Mouse (Mus musculus): ENCODE results near the gene C130032M10Rik. TPM values are rescaled to one million over a fixed set of nuclear protein-coding genes. Genes with fewer than 3 reads are reported as not detected.
A peak's percentile ranks its signal among the peaks of the same experiment; 100 is the strongest.

Gene C130032M10Rik
- polyA plus RNA-seq, 1 experiment from 2014 or later: not detected

DNA sequence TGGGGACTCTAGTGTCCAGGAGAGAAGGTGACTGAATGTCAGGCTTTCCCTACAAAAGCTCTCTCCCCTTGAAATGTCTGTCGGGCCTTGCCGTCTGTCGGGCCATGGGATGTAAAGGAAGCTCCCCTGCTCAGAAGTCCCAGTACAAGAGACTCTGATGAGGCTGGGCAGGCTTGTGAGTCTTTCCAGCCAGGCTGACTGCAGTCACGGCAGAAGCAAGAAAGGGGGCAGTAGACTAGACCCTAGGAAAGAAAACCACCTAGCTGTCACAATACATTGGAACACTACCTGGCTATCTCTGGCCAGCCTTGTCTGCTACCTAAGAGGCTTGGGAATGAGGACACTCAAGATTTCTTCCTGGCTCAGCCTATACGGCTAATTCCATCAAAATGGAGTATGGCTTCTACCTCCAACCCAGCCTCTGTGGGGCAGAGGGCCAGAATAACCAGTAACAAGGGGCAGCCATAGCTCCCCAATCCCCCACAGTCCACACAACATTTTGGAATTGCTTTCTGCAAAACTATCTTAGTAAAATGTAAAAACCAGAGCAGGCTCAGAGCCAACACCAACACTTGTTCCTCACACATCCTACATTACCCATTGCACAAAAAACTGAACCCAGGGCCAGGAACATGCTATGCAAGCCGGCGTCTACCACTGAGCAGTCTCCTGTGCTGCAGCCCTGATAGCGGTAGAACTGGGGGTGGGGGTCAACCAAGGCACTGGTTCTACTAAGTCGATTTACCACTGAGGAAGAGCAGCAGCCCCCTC is 19.4 kb downstream of the C130032M10Rik start:
- 84% methylated on average over 9 of the region's 9 CpGs for WGBS
- H3K36me3 ChIP-seq (ENCODE audit: control insufficient read depth, insufficient read depth, low read length): no peaks in the 10 kb centered on the region
- 0 out of 2 replicates have a peak, but pooled peaks cover 3% of the 10 kb centered on the region for H3K4me1 ChIP-seq (ENCODE audit: control insufficient read depth, insufficient read depth, low read length)
- H3K9me3 ChIP-seq (replicated peaks; ENCODE audit: control insufficient read depth, low read length): no peaks in the 10 kb centered on the region
- H3K4me2 ChIP-seq (ENCODE audit: low read length): no peak overlapping the region
- H3K9ac ChIP-seq (ENCODE audit: low read length): no peak overlapping the region
- ATAC-seq: no peak
- H3K4me3 ChIP-seq (ENCODE audit: low read depth, low read length): no peak overlapping the region
- no peaks in the 10 kb centered on the region for H3K27me3 ChIP-seq (replicated peaks; ENCODE audit: control insufficient read depth, insufficient read depth, low read length)
- DNase-seq (ENCODE audit: low spot score): no peak
- H3K27ac ChIP-seq (ENCODE audit: low read depth, low read length): no peak overlapping the region

DNA sequence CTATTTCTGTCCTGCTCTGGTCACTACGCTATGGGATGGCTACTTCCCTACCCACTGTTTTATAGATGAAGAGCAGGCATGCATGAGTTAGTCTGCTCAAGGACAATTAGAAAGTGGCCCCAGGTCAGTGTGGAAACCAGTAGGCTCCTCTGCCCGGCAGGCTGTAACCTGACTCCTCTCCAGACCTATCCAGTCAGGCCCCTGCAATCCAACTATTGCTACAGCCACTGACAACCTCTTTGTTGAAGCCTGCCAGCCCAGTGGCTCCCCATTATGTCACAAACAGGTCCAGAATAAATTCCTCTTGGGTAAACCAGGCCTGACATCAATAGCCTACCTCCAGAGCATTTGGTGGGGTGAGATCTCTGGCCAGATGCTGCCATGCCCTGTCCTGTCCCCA is 21.1 kb downstream of the C130032M10Rik start:
- H3K4me3 ChIP-seq (ENCODE audit: low read depth, low read length): no peak overlapping the region
- no peaks in the 10 kb centered on the region for H3K9me3 ChIP-seq (replicated peaks; ENCODE audit: control insufficient read depth, low read length)
- ATAC-seq (no peak), DNase-seq (ENCODE audit: low spot score) (no peak)
- H3K4me1 ChIP-seq (ENCODE audit: control insufficient read depth, insufficient read depth, low read length): 0 out of 2 replicates have a peak, but pooled peaks cover 3% of the 10 kb centered on the region
- 25% methylated on average over 2 of the region's 2 CpGs for WGBS
- no peak overlapping the region for H3K9ac ChIP-seq (ENCODE audit: low read length)
- H3K4me2 ChIP-seq (ENCODE audit: low read length): no peak overlapping the region
- H3K27ac ChIP-seq (ENCODE audit: low read depth, low read length): no peak overlapping the region
- no peaks in the 10 kb centered on the region for H3K36me3 ChIP-seq (ENCODE audit: control insufficient read depth, insufficient read depth, low read length)
- no peaks in the 10 kb centered on the region for H3K27me3 ChIP-seq (replicated peaks; ENCODE audit: control insufficient read depth, insufficient read depth, low read length)

DNA sequence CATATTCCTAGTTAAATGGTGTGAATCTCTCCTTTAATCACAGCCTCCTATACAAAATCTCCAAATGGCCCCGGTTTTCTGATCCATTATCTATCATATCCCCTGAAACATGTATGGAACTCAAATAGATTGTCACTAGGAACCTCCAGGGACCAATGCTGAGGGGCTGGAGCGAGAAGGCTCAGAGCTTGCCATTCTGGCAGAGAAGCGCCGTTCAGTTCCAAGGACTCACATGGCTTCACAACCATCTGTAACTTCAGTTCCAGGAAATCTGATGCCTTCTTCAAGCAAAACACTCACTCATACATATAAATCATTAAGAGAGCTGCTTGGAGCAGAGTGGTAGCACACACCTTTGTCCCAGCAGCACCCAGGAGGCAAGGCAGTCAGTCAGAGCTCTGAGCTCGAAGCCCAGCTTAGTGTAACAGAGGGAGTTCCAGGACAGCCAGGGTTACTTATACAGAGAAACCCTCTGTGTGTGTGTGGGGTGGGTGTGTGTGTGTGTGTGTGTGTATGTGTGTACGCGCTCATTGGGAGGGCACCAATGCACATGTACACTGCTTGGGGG is 23.6 kb downstream of the C130032M10Rik start:
- Histone ChIP-seq H3K36me3 (ENCODE audit: control insufficient read depth, insufficient read depth, low read length) (no peaks in the 10 kb centered on the region), H3K9ac (ENCODE audit: low read length) (no peak overlapping the region), H3K4me3 (ENCODE audit: low read depth, low read length) (no peak overlapping the region), H3K27me3 (replicated peaks; ENCODE audit: control insufficient read depth, insufficient read depth, low read length) (no peaks in the 10 kb centered on the region), H3K4me2 (ENCODE audit: low read length) (no peak overlapping the region), H3K9me3 (replicated peaks; ENCODE audit: control insufficient read depth, low read length) (no peaks in the 10 kb centered on the region), H3K27ac (ENCODE audit: low read depth, low read length) (no peak overlapping the region), H3K4me1 (ENCODE audit: control insufficient read depth, insufficient read depth, low read length) (0 out of 2 replicates have a peak, but pooled peaks cover 3% of the 10 kb centered on the region)
- no peak for DNase-seq (ENCODE audit: low spot score)
- 78% methylated on average over 7 of the region's 7 CpGs for WGBS
- ATAC-seq: no peak

DNA sequence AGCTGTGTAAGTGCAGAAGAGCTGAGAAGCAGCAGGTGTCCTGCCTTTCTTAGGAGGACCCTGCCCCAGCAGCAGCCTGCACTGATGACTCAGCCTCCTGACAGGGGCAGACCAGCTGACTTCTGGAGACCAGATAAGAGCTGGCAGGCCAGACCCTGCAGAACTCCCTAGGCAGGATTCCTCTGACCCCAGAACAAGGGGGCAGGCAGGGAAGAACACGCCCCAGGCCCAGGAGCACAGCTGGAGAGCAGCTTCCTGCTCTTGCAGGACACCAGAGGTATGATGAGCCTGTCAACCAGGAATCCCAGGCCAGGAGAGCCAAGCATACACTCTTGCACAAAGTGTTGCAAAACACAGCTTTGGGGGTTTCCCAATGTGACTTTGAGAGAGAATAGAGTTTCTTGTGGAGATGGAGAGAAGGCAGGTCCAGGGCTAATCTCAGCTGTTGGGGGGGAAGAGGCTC is 25.8 kb downstream of the C130032M10Rik start:
- Histone ChIP-seq H3K9ac (ENCODE audit: low read length) (no peak overlapping the region), H3K4me1 (ENCODE audit: control insufficient read depth, insufficient read depth, low read length) (0 out of 2 replicates have a peak, but pooled peaks cover 3% of the 10 kb centered on the region), H3K27ac (ENCODE audit: low read depth, low read length) (no peak overlapping the region), H3K9me3 (replicated peaks; ENCODE audit: control insufficient read depth, low read length) (no peaks in the 10 kb centered on the region), H3K27me3 (replicated peaks; ENCODE audit: control insufficient read depth, insufficient read depth, low read length) (no peaks in the 10 kb centered on the region), H3K4me3 (ENCODE audit: low read depth, low read length) (no peak overlapping the region), H3K4me2 (ENCODE audit: low read length) (no peak overlapping the region), H3K36me3 (ENCODE audit: control insufficient read depth, insufficient read depth, low read length) (no peaks in the 10 kb centered on the region)
- no peak for ATAC-seq
- WGBS: 29% methylated on average over 1 of the region's 1 CpGs
- DNase-seq (ENCODE audit: low spot score): no peak

DNA sequence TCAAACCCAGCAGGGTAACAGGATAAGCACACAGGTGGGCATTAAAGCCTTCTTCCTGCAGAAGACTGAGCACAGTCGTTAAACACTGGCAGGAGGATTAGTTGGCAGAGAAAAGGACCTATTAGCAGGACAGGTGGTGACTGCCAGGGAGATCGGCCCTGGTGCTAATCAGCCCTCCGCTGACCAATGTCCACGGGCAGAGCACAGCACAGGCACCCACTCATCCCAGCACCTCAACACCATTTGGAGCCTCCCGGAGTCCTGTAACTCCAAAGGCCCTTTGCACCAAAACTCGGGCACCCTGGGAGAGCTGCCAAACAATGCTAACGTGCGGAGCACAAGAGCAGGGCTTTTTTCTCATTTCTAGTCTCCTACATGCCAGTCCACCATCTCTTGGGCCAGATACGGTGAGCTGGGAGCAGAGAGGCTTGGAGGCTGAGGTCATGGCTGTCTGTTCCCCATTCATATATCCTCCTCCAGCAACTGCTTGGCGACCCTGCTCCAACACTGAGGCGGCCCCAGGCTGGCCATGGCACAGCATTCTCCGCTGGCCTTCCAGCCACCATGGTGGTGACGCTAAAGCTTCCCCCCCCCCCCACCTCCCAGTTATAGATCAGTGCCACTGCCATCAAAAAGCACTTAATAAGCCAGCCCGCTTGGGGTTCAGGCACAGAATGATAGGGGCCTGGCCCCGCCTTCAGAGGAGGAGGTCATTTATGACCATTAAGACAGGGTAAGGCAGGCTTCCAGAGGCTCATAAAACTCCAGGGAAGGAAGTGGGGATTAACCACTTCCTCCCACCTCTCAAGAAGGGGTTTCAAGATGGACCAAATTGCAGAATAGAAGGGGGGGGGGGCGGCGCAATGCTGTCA is 28.6 kb downstream of the C130032M10Rik start:
- Histone ChIP-seq H3K36me3 (ENCODE audit: control insufficient read depth, insufficient read depth, low read length) (no peaks in the 10 kb centered on the region), H3K27ac (ENCODE audit: low read depth, low read length) (no peak overlapping the region), H3K9ac (ENCODE audit: low read length) (no peak overlapping the region), H3K27me3 (replicated peaks; ENCODE audit: control insufficient read depth, insufficient read depth, low read length) (0 out of 2 replicates have a peak, but pooled peaks cover 5% of the 10 kb centered on the region), H3K4me1 (ENCODE audit: control insufficient read depth, insufficient read depth, low read length) (peaks cover 4% of the 10 kb centered on the region), H3K9me3 (replicated peaks; ENCODE audit: control insufficient read depth, low read length) (no peaks in the 10 kb centered on the region), H3K4me3 (ENCODE audit: low read depth, low read length) (no peak overlapping the region), H3K4me2 (ENCODE audit: low read length) (no peak overlapping the region)
- WGBS: 50% methylated on average over 16 of the region's 17 CpGs
- ATAC-seq (no peak), DNase-seq (ENCODE audit: low spot score) (no peak)

DNA sequence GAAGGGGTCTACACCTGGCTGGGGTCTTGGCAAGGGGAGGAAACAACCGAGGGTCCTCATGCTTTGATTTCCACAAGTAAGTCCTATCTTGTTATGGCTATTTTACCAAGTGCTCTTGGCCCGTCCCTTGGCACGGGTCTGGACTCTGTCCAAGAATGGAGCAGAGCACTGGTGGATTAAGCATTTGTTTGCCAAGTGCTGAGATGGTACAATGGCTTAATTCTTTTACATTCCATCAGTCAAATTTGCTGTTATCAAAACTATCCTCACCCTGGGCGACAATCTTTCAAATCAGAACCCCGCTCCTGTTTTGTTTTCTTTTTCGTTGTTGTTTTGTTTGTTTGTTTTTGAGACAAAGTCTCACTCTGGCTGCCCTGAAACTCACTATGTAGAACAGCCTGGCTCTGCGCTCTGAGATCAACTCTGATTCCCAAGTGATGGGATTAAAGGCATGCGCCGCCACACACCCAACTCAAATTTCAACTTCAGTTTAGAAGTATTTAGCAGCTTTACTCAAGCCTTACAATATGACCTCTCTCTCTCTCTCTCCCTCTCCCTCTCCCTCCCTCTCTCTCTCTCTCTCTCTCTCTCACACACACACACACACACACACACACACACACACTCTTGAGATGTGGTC is 29.4 kb downstream of the C130032M10Rik start:
- Histone ChIP-seq H3K27me3 (replicated peaks; ENCODE audit: control insufficient read depth, insufficient read depth, low read length) (0 out of 2 replicates have a peak, but pooled peaks cover 7% of the 10 kb centered on the region), H3K4me3 (ENCODE audit: low read depth, low read length) (no peak overlapping the region)
- 20% methylated on average over 9 of the region's 9 CpGs for WGBS

DNA sequence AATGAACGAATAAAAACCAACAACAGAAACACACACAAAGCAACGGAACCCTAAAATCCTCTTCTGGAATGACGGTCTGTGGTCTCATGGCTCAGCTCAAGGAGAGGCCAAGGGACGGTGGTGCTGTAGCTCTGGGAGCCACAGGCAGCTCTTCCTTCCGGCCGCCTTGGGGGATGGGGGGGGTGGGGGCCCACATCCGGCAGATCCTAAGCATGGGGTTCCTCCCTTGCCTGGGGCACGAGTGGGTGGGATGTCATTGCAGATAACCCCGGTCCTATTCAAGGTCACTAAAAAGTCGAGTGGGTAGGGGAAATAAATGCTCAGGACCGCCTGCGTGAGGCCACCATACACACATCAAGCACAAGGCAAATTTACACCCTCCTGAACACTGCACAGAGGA is 31.3 kb downstream of the C130032M10Rik start:
- Histone ChIP-seq H3K36me3 (ENCODE audit: control insufficient read depth, insufficient read depth, low read length) (no peaks in the 10 kb centered on the region), H3K27me3 (replicated peaks; ENCODE audit: control insufficient read depth, insufficient read depth, low read length) (0 out of 2 replicates have a peak, but pooled peaks cover 8% of the 10 kb centered on the region), H3K4me2 (ENCODE audit: low read length) (no peak overlapping the region), H3K27ac (ENCODE audit: low read depth, low read length) (no peak overlapping the region), H3K4me1 (ENCODE audit: control insufficient read depth, insufficient read depth, low read length) (peaks cover 4% of the 10 kb centered on the region), H3K9ac (ENCODE audit: low read length) (no peak overlapping the region), H3K4me3 (ENCODE audit: low read depth, low read length) (no peak overlapping the region), H3K9me3 (replicated peaks; ENCODE audit: control insufficient read depth, low read length) (no peaks in the 10 kb centered on the region)
- WGBS: 73% methylated on average over 12 of the region's 12 CpGs
- DNase-seq (ENCODE audit: low spot score) (no peak), ATAC-seq (no peak)

More for the DNA sequence above, 29.4 kb downstream of the C130032M10Rik start:
- Histone ChIP-seq H3K36me3 (ENCODE audit: control insufficient read depth, insufficient read depth, low read length) (no peaks in the 10 kb centered on the region), H3K4me2 (ENCODE audit: low read length) (no peak overlapping the region), H3K4me1 (ENCODE audit: control insufficient read depth, insufficient read depth, low read length) (peaks cover 4% of the 10 kb centered on the region), H3K9ac (ENCODE audit: low read length) (no peak overlapping the region), H3K9me3 (replicated peaks; ENCODE audit: control insufficient read depth, low read length) (no peaks in the 10 kb centered on the region), H3K27ac (ENCODE audit: low read depth, low read length) (no peak overlapping the region)
- DNase-seq (ENCODE audit: low spot score) (peak; percentile 57), ATAC-seq (no peak)

DNA sequence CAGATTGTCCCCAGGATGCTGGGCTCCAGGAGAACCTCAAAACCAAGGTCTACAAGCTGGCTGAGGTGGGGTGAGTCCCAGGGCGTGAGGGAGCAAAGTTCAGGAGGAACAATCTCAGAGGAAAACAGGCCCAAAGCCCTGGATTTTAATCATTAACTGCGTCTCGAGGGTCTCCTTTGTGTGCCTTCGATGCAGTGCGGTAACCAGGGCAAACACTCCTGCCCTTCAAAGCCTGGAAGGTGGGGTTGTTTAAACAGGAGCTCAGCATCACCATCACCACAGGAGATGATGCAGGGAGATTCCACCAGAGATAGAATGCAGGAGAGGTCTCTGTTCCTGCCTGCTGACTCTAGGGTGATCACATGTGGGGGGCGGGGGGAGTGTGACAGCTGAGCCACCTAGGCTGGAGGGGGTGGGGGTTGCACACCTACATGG is 32.2 kb downstream of the C130032M10Rik start:
- WGBS: 13% methylated on average over 6 of the region's 6 CpGs
- no peak overlapping the region for H3K4me2 ChIP-seq (ENCODE audit: low read length)
- no peak overlapping the region for H3K27ac ChIP-seq (ENCODE audit: low read depth, low read length)
- H3K27me3 ChIP-seq (replicated peaks; ENCODE audit: control insufficient read depth, insufficient read depth, low read length): 0 out of 2 replicates have a peak, but pooled peaks cover 8% of the 10 kb centered on the region
- H3K9me3 ChIP-seq (replicated peaks; ENCODE audit: control insufficient read depth, low read length): no peaks in the 10 kb centered on the region
- no peak overlapping the region for H3K4me3 ChIP-seq (ENCODE audit: low read depth, low read length)
- peaks cover 4% of the 10 kb centered on the region for H3K4me1 ChIP-seq (ENCODE audit: control insufficient read depth, insufficient read depth, low read length)
- no peak for ATAC-seq
- no peak overlapping the region for H3K9ac ChIP-seq (ENCODE audit: low read length)
- DNase-seq (ENCODE audit: low spot score): no peak
- H3K36me3 ChIP-seq (ENCODE audit: control insufficient read depth, insufficient read depth, low read length): no peaks in the 10 kb centered on the region

All from forebrain, embryonic 14.5 days (tissue).